Mouse (Mus musculus) Patski (cell line): ENCODE measurements at regions not wholly inside any gene's neighbourhood (a gene's known extent, or its start where the extent isn't known, plus 50 kb on each side); places are given as distances from the start of the nearest gene placed in this dataset.
A peak's percentile ranks its signal among the peaks of the same experiment; 100 is the strongest.

ENCODE experiments used
- ATAC-seq: fragments of 100-300 bp; one replicate; pipeline ENCODE4 v1.8.0; 2021
- CTCF ChIA-PET: fragments of 350-600 bp; sonication (Branson Sonifier 250); formaldehyde crosslinking; loops from one replicate; lab custom pipeline; 2022; ENCODE audit warnings: inconsistent platforms; lab: Charles Lee
- POLR2A ChIA-PET: fragments of 350-600 bp; sonication (Branson Sonifier 250); formaldehyde crosslinking; loops from one replicate; lab custom pipeline; 2022; ENCODE audit warnings: antibody characterized with exemption, inconsistent platforms; lab: Charles Lee
- DNase-seq: peaks from one replicate; pipeline ENCODE4 v3.0.0-alpha.2; 2011; ENCODE audit warnings: low read depth, low spot score
- H3K27me3 ChIP-seq: fragments of 371-371 bp; one replicate; pipeline ENCODE4 v1.5.1; 2021
- CTCF ChIP-seq: fragments of 100-300 bp; IDR thresholded peaks from one replicate; pipeline ENCODE4 v1.5.1; 2021
- in situ Hi-C: fragments of 300-500 bp; cut with MboI; formaldehyde crosslinking; loops from 3 replicates; pipeline ENCODE4 v1.11.1; 2018; ENCODE audit warnings: low pct_unique_long_range_greater_than_20kb, mixed read lengths

DNA sequence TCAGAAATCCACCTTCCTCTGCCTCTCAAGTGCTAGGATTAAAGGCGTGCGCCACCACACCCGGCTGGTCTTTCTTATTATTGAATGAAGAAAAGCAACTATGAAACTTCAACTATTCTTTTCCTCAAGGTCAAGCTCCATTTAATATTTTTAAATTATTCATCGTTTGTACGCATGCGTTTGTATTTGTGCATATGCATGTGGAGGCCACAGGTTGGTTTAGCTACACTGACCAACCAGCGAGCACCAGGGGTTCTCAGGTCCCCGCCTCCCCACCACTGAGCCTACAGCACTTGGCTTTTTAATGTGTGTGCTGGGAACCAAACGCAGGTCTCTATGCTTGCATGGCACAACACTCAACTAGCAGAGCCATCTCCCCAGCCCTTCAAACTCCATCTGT, 51.0 kb upstream of the Tmem252 start:
- POLR2A ChIA-PET: interaction anchor here (1.4 kb wide), 1 partner anchor 11 kb away, joined by 4 read pairs; no protein-coding TSS in a partner anchor
- in situ Hi-C loops: loop anchor here (5.0 kb wide), 1 partner anchor 250 kb away; no protein-coding TSS in a partner anchor
- no peak for TF ChIP-seq CTCF
- no peaks in the 10 kb centered on the region for H3K27me3 ChIP-seq
- no peak for DNase-seq
- CTCF ChIA-PET: interaction anchor here (1.1 to 1.5 kb wide), 3 partner anchors 20 to 263 kb away, joined by 3 read pairs; no protein-coding TSS in a partner anchor
- ATAC-seq: no peak

DNA sequence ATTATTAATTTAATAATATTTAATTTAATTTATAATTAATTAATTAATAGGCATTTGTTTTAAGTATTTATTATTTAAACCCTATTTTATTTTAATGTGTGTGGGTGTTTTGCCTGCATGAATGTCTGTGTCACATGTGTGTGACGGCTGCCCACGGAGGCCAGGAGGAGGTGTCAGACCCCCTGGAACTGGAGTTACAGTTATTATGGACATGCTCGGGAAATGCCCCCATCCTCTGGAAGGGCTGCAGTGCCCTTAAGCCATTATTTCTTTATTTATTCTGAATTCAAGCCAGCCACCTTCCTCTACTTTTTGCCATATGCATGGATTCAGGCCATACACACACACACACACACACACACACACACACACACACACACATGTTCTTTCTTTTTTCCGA, 51.5 kb upstream of the Tmem252 start:
- in situ Hi-C loops: loop anchor here (5.0 kb wide), 1 partner anchor 250 kb away; no protein-coding TSS in a partner anchor
- no peak for TF ChIP-seq CTCF
- ATAC-seq (no peak), DNase-seq (no peak)
- no peaks in the 10 kb centered on the region for H3K27me3 ChIP-seq
- ChIA-PET CTCF (interaction anchor here (0.8 to 1.5 kb wide), 8 partner anchors 12 to 285 kb away, joined by 3 to 5 read pairs (median 3); no protein-coding TSS in a partner anchor), POLR2A (no interaction called here)

DNA sequence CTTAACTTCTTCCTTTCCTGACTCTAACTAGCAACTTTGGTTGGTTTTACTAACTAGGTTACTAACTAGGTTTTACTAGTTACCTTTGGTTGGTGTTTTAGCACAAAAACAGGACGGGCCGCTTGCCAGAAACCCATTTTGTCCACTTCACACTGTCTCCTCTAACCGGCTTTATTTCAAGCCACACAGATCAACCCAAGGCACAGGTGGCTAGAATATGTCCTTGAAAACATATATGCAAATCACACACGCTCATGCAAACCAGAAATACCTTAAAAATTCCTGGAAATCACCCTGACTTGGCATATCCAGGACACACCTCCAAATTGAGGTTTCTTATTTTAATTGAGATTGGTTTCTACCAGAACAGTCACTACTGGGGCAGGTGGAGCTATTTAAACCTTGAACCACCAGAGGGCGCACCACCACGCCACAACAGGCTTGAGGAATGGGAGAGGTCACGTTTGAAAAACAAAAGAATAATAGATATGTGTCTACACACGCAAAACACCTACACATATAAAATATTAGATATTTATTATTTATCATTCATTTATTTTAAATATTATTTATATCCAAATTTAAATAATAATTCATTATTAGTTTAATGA, 52.1 kb upstream of the Tmem252 start:
- no peaks in the 10 kb centered on the region for H3K27me3 ChIP-seq
- in situ Hi-C loops: loop anchor here (5.0 kb wide), 1 partner anchor 251 kb away; no protein-coding TSS in a partner anchor
- TF ChIP-seq CTCF: peak; percentile 79
- ChIA-PET CTCF (interaction anchor here (0.6 to 1.5 kb wide), 10 partner anchors 11 to 286 kb away, joined by 3 to 5 read pairs (median 4); no protein-coding TSS in a partner anchor), POLR2A (no interaction called here)
- DNase-seq: no peak
- no peak for ATAC-seq

DNA sequence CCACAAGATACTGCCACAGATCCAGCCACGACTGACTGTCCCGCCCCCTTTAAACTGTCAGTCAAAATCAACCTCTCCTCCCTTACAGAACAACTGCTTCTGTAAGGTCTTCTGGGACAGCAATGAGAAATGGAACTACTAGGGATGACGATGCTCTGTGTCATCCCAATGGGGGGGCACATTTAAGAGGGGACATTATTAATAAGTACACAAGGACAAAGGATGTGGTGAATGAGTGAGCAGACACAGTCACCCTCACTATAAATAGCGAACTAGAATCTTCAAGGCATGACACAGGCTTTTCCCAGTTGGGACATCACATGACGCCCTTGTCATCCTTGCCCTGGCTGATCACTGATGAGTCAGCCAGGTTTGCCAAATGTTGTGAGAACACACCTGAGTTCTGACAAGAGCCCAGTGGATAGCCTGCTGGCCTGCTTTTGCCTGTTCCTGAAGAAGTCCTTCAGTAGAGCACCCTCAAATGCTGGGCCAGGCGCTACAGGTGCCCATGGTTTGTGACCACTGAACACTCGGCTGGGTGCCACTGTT, 58.0 kb upstream of the Tmem252 start:
- POLR2A ChIA-PET: no interaction called here
- no peak for DNase-seq
- peaks cover 5% of the 10 kb centered on the region for H3K27me3 ChIP-seq
- TF ChIP-seq CTCF: no peak
- CTCF ChIA-PET: no interaction called here
- no peak for ATAC-seq
- in situ Hi-C loops: no loop called here

DNA sequence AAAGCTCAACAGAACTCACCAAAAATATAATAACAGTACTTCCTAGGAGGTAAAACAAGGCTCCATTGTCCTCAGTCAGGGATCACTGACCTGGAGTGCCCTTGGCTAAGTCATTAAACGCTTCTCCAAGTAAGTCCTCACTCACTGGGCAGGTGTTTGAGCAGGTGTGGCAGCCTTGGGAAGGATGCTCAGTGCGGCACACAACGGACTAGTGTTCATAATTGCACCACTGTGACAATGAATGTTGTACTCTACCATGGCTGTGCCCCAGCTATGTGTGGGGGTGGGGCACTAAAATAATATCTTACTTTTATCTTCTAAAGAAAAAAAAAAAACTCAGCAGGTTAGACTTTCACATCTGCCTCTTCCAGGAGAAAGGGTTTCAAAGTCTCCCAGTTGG, 52.2 kb upstream of the Pip5k1b start:
- DNase-seq (no peak), ATAC-seq (no peak)
- CTCF ChIA-PET: interaction anchor here (1.2 kb wide), 1 partner anchor 25 kb away, joined by 4 read pairs; no protein-coding TSS in a partner anchor
- H3K27me3 ChIP-seq: peaks cover 57% of the 10 kb centered on the region
- POLR2A ChIA-PET: no interaction called here
- no peak for TF ChIP-seq CTCF
- in situ Hi-C loops: no loop called here

DNA sequence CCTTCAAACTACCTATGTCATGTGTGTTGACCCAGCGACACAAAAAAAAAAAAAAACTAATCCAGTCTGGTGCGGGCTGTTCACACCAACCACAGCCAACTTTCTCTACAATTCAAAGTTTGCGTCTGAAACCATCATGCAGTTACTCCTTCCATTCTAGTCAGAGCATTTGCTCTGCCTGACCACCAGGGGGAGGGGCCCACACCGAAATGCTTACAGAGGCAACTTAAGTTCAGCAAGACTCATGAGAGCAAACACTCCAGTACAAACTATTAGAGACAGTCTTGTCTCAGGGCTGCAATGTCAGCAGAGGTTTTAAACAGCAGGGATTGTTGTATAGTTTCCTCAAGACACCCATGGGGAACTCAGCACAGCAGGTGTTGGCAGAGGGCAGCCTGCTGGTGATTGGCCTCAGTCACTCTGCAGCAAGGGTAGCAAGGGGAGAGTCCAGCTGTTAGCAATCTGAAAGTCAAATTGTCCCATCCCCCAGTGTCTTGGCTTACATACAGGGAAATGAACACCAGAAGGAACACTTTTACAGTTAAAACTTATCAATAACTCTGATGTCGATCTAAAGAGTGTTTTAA, 50.8 kb upstream of the Pip5k1b start:
- ChIA-PET POLR2A (interaction anchor here (0.7 kb wide), 1 partner anchor 215 kb away, joined by 3 read pairs; no protein-coding TSS in a partner anchor), CTCF (interaction anchor here (1.2 kb wide), 1 partner anchor 24 kb away, joined by 4 read pairs; no protein-coding TSS in a partner anchor)
- in situ Hi-C loops: no loop called here
- peak; percentile 79 for TF ChIP-seq CTCF
- DNase-seq (no peak), ATAC-seq (no peak)
- peaks cover 54% of the 10 kb centered on the region for H3K27me3 ChIP-seq
